ENCODE assay signal across 15 mouse cellular contexts in genomic region chr12:71407294-71407693, GRCm38 (mm10).
"Had no signal": no experiment of that assay in that cellular context is flagged by ENCODE, and none has a peak within 500 bp of the region (broad histone marks: within the 10 kb centered on the region; RNA-seq: fewer than 3 reads in every experiment).

No protein-coding gene starts in this region.

- H3K9ac ChIP-seq: limb, embryonic 13.5 days; liver, embryonic 14.5 days; midbrain, embryonic 12.5 days had no signal

- H3K4me3 ChIP-seq: layer of hippocampus, adult 2 months; limb, embryonic 13.5 days; midbrain, embryonic 12.5 days had no signal

- H3K27ac ChIP-seq: layer of hippocampus, adult 2 months; limb, embryonic 13.5 days; liver, embryonic 14.5 days; midbrain, embryonic 12.5 days had no signal

- ATAC-seq: midbrain, embryonic 16.5 days had no signal

- DNase-seq: kidney, adult 18-20 months; kidney, postnatal 10 days; kidney, postnatal 4 days; left cerebral cortex, postnatal 4 days; lung, adult 18-20 months; lung, postnatal 14 days; right cerebral cortex, adult 18-20 months; right cerebral cortex, postnatal 25 days; thymus, adult 2 months; thymus, postnatal 25 days had no signal

- H3K9me3 ChIP-seq: limb, embryonic 13.5 days; midbrain, embryonic 12.5 days had no signal

- H3K4me2 ChIP-seq: limb, embryonic 13.5 days; midbrain, embryonic 12.5 days had no signal

- H3K36me3 ChIP-seq: limb, embryonic 13.5 days; midbrain, embryonic 12.5 days had no signal
